Mouse (Mus musculus) myocyte (in vitro differentiated cells): Measurements from ENCODE around the gene Daxx. TPM values are rescaled to one million over a fixed set of nuclear protein-coding genes. Genes with fewer than 3 reads are reported as not detected.
"Not testable (repeated sequence)": the region's sequence is repeated elsewhere in the genome, so short reads cannot be mapped to it uniquely, and the experiment has no call there.

Experiments
- H3K27me3 ChIP-seq: one replicate; pipeline ENCODE4 v1.6.1; 2011; ENCODE audit not compliant: control insufficient read depth, insufficient read depth, insufficient read length
- H3K36me3 ChIP-seq: one replicate; pipeline ENCODE4 v1.6.1; 2011; ENCODE audit not compliant: control insufficient read depth, insufficient read depth
- H3K4me2 ChIP-seq: one replicate; pipeline ENCODE4 v1.6.1; 2011; ENCODE audit warnings: low read depth, control low read depth
- H3K4me3 ChIP-seq: one replicate; pipeline ENCODE4 v1.5.1; 2011; ENCODE audit warnings: mild to moderate bottlenecking, control low read depth, moderate library complexity
- H3K79me2 ChIP-seq: one replicate; pipeline ENCODE4 v1.6.1; 2011; ENCODE audit not compliant: control insufficient read depth, insufficient read depth
- H3ac ChIP-seq: one replicate; pipeline ENCODE4 v1.6.1; 2011; ENCODE audit not compliant: control insufficient read depth, insufficient read length
- CEBPB ChIP-seq: IDR thresholded peaks from 2 replicates; pipeline ENCODE4 v1.6.1; 2011; ENCODE audit warnings: mild to moderate bottlenecking, moderate library complexity; ENCODE audit not compliant: poor library complexity, insufficient read depth, severe bottlenecking
- E2F4 ChIP-seq: IDR thresholded peaks from one replicate; pipeline ENCODE4 v1.6.1; 2011; ENCODE audit warnings: mild to moderate bottlenecking, control low read depth, moderate library complexity; ENCODE audit not compliant: insufficient read depth
- MAX ChIP-seq: IDR thresholded peaks from one replicate; pipeline ENCODE4 v1.6.1; 2011; ENCODE audit warnings: low read depth, mild to moderate bottlenecking, control low read depth
- MYOD1 ChIP-seq, 3 experiments: IDR thresholded peaks; one replicate each; pipeline ENCODE4 v1.6.1; 2011; ENCODE audit warnings: control low read depth in 2 of 3, low read depth in 2 of 3, mild to moderate bottlenecking in 2 of 3, moderate library complexity in 1 of 3; ENCODE audit not compliant: insufficient read length in 2 of 3, control insufficient read depth in 1 of 3
- MYOG ChIP-seq, 3 experiments: IDR thresholded peaks; one replicate each; pipeline ENCODE4 v1.6.1; 2011; ENCODE audit warnings: control low read depth in 2 of 3, low read depth in 2 of 3, mild to moderate bottlenecking in 2 of 3; ENCODE audit not compliant: insufficient read length in 2 of 3, control insufficient read depth in 1 of 3, insufficient read depth in 1 of 3
- POLR2A ChIP-seq: IDR thresholded peaks from one replicate; pipeline ENCODE4 v1.6.1; 2011; ENCODE audit warnings: low read depth, mild to moderate bottlenecking, control low read depth, moderate library complexity; ENCODE audit not compliant: insufficient read length
- POLR2AphosphoS2 ChIP-seq: IDR thresholded peaks from one replicate; pipeline ENCODE4 v1.6.1; 2011; ENCODE audit warnings: low read depth, control low read depth; ENCODE audit not compliant: insufficient read length
- REST ChIP-seq: IDR thresholded peaks from one replicate; pipeline ENCODE4 v1.6.1; 2011; ENCODE audit warnings: mild to moderate bottlenecking, control low read depth, moderate library complexity; ENCODE audit not compliant: insufficient read depth, insufficient read length
- SRF ChIP-seq: IDR thresholded peaks from one replicate; pipeline ENCODE4 v1.6.1; 2011; ENCODE audit warnings: low read depth; ENCODE audit not compliant: control insufficient read depth, insufficient read length
- TCF12 ChIP-seq: IDR thresholded peaks from one replicate; pipeline ENCODE4 v1.6.1; 2011; ENCODE audit warnings: mild to moderate bottlenecking, control low read depth; ENCODE audit not compliant: poor library complexity, insufficient read depth, severe bottlenecking
- TCF3 ChIP-seq: IDR thresholded peaks from one replicate; pipeline ENCODE4 v1.6.1; 2011; ENCODE audit warnings: low read depth, control low read depth; ENCODE audit not compliant: insufficient read length
- USF1 ChIP-seq: IDR thresholded peaks from one replicate; pipeline ENCODE4 v1.6.1; 2011; ENCODE audit warnings: low read depth, mild to moderate bottlenecking, control low read depth, moderate library complexity
- polyA plus RNA-seq: library from polyadenylated mRNA; unstranded; fragments of >200 nt; fragmentation: generic; extraction: Trizol; gene quantifications from one replicate; pipeline ENCODE4 v1.2.1, GENCODE M21; 2012; ENCODE audit warnings: missing spikeins

Gene Daxx
- polyA plus RNA-seq, 1 experiment = 16.9 TPM

DNA sequence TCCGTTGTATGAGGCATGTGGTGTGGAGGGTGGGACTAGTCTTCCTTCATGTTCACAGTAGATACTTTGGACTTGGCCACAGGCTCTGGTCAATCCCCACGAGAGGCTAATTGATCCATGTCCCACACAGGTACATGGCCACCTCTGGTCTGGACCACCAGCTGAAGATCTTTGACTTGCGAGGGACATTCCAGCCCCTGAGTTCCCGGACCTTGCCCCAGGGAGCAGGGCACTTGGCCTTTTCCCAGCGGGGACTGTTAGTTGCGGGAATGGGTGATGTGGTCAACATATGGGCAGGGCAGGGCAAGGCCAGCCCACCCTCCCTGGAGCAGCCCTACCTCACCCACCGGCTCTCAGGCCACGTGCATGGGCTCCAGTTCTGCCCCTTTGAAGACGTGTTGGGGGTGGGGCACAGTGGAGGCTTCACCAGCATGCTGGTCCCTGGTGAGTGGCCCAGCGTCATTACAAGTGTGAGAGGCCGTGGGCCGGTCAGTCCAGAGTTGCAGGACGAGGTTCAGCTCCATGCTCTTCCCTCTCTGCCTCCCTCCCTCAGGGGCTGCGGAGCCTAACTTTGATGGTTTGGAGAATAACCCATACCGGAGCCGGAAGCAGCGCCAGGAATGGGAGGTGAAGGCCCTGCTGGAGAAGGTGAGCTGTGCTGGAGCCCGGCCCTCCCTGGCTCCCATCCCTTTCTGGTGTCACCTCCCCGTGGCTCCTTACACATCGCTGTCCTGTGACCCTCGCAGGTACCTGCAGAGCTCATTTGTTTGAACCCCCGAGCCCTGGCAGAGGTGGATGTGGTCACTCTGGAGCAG lies 39.1 kb downstream of the Daxx start:
- Histone ChIP-seq H3K36me3 (peaks cover 5% of the 10 kb centered on the region), H3K4me3 (no peak overlapping the region), H3K4me2 (no peak overlapping the region), H3K79me2 (peaks cover 2% of the 10 kb centered on the region), H3ac (no peak overlapping the region), H3K27me3 (no peaks in the 10 kb centered on the region)
- TF ChIP-seq POLR2AphosphoS2 = peak; percentile 14
- TF ChIP-seq USF1 = no peak

- TF ChIP-seq MYOD1 (IDR thresholded peaks at IDR 0.05; ENCODE audit: control insufficient read depth in 1 of 3, insufficient read length in 2 of 3, low read depth in 2 of 3) (no peak), POLR2AphosphoS2 (no peak), TCF3 (no peak), MAX (no peak), TCF12 (no peak), USF1 (no peak), POLR2A (no peak)
- H3ac ChIP-seq = no peak overlapping the region
- peaks cover 9% of the 10 kb centered on the region for H3K79me2 ChIP-seq
- no peak overlapping the region for H3K4me2 ChIP-seq
- H3K36me3 ChIP-seq = peaks cover 8% of the 10 kb centered on the region
- no peak overlapping the region for H3K4me3 ChIP-seq
- no peaks in the 10 kb centered on the region for H3K27me3 ChIP-seq
Observed at GRCm38 (mm10) chr17:33948905-33949537, 39.8 kb downstream of the Daxx start.

- peaks cover 21% of the 10 kb centered on the region for H3K79me2 ChIP-seq
- TF ChIP-seq POLR2AphosphoS2 = peak; percentile 36
- TF ChIP-seq SRF = no peak
- no peaks in the 10 kb centered on the region for H3K27me3 ChIP-seq
- peaks cover 15% of the 10 kb centered on the region for H3K36me3 ChIP-seq
- no peak overlapping the region for H3K4me2 ChIP-seq
- H3ac ChIP-seq = no peak overlapping the region
- H3K4me3 ChIP-seq = no peak overlapping the region
Observed at GRCm38 (mm10) chr17:33950131-33950625, 41.0 kb downstream of the Daxx start.

- H3K79me2 ChIP-seq = peaks cover 24% of the 10 kb centered on the region
- TF ChIP-seq MAX (no peak), POLR2AphosphoS2 (peak; percentile 95), USF1 (no peak), CEBPB (no peak), E2F4 (no peak), TCF12 (no peak), TCF3 (peak; percentile 55), MYOG (IDR thresholded peaks at IDR 0.05; ENCODE audit: control insufficient read depth in 1 of 3, insufficient read depth in 1 of 3, insufficient read length in 2 of 3, low read depth in 2 of 3) (peak in 2 of 3 experiments; percentile 80 to 89), POLR2A (peak; percentile 71), REST (no peak), SRF (no peak), MYOD1 (IDR thresholded peaks at IDR 0.05; ENCODE audit: control insufficient read depth in 1 of 3, insufficient read length in 2 of 3, low read depth in 2 of 3) (peak in 2 of 3 experiments; percentile 88 to 90)
- H3K4me3 ChIP-seq = peak within 1 kb of the TSS; percentile 5
- peak within 1 kb of the TSS; percentile 78 for H3K4me2 ChIP-seq
- H3K36me3 ChIP-seq = peaks cover 15% of the 10 kb centered on the region
- H3ac ChIP-seq = no peak within 1 kb of the TSS
- H3K27me3 ChIP-seq = no peaks in the 10 kb centered on the region
Observed at GRCm38 (mm10) chr17:33951021-33951946, 42.1 kb downstream of the Daxx start, which contains the start of gene B3galt4. B3galt4 (minus strand) TSS chr17:33951488.

DNA sequence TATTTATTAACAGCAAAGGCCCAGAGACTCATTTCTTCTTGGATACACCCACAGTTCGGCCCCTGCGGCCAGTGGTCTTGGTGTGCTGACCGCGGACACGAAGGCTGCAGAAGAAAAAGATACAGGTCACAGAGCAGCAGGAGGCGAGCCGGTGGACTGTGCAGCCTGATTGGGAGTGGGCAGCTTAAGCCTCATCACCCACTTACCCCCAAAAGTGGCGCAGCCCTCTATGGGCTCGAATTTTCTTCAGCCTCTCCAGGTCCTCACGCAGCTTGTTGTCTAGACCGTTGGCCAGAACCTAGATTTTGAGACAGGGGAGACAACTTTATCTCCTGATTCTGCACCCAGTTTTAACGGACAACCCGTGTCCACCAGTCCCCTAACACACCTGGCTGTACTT lies 42.8 kb downstream of the Daxx start:
- not testable (repeated sequence) for H3ac ChIP-seq, H3K27me3 ChIP-seq
- Histone ChIP-seq H3K4me2 (peak overlapping the region; percentile 78), H3K36me3 (peaks cover 15% of the 10 kb centered on the region), H3K4me3 (peak overlapping the region; percentile 5), H3K79me2 (peaks cover 29% of the 10 kb centered on the region)
